ENCODE assay signal across 17 mouse cellular contexts in genomic region chr5:97693333-97693940, GRCm38 (mm10).
DNase-seq lines count a peak whose midpoint lies in the region; ATAC-seq lines count a peak whose summit lies in the region.
"Had no signal": no experiment of that assay in that cellular context is flagged by ENCODE, and none has a peak within 500 bp of the region (broad histone marks: within the 10 kb centered on the region; RNA-seq: fewer than 3 reads in every experiment).

No protein-coding gene starts in this region.

- no peaks in the 10 kb centered on the region for H3K4me1 ChIP-seq in kidney, embryonic 14.5 days (ENCODE audit: control insufficient read depth, insufficient read depth, low read length)
- H3K4me1 ChIP-seq: intestine, embryonic 15.5 days; liver, embryonic 12.5 days; megakaryocyte, embryonic 14.5 days; stomach, embryonic 15.5 days had no signal

- no peak overlapping the region for H3K4me2 ChIP-seq in kidney, embryonic 14.5 days (replicated peaks; ENCODE audit: low read depth, low read length)
- H3K4me2 ChIP-seq: forebrain, embryonic 13.5 days; intestine, embryonic 15.5 days; liver, embryonic 12.5 days; lung, embryonic 15.5 days; stomach, embryonic 15.5 days had no signal

- WGBS in kidney, embryonic 14.5 days: 85% methylated on average over 10 of the region's 10 CpGs

- H3K36me3 ChIP-seq in splenic B cell, adult 2 months (ENCODE audit: control insufficient read depth, insufficient read depth, low read length, poor library complexity, severe bottlenecking): no peaks in the 10 kb centered on the region
- H3K36me3 ChIP-seq in kidney, embryonic 14.5 days (ENCODE audit: control insufficient read depth, insufficient read depth, low read length): no peaks in the 10 kb centered on the region
- H3K36me3 ChIP-seq: G1E; intestine, embryonic 15.5 days; liver, embryonic 12.5 days; lung, embryonic 15.5 days; stomach, embryonic 15.5 days had no signal

- H3K9ac ChIP-seq in kidney, embryonic 14.5 days (ENCODE audit: low read depth, low read length): no peak overlapping the region
- H3K9ac ChIP-seq: forebrain, embryonic 13.5 days; intestine, embryonic 15.5 days; liver, embryonic 12.5 days; lung, embryonic 15.5 days; stomach, embryonic 15.5 days had no signal

- no peak for ATAC-seq in kidney, embryonic 14.5 days (ENCODE audit: low FRiP score, low TSS enrichment)
- ATAC-seq: forebrain, embryonic 13.5 days; intestine, embryonic 15.5 days; liver, embryonic 12.5 days had no signal

- DNase-seq in gastrocnemius, adult 18-20 months (ENCODE audit: low spot score): peak; percentile 53
- DNase-seq in gastrocnemius, postnatal 10 days: no peak
- peak; percentile 26 for DNase-seq in thymus, postnatal 0 days (ENCODE audit: low spot score)
- no peak for DNase-seq in thymus, postnatal 10 days (ENCODE audit: low spot score in 2 of 2)
- DNase-seq in gastrocnemius, postnatal 25 days: peak; percentile 44
- peak; percentile 4 for DNase-seq in splenic B cell, adult 2 months (ENCODE audit: low read depth, low spot score)
- DNase-seq in retina, embryonic 14.5 days (ENCODE audit: low spot score): no peak
- DNase-seq: cerebellum, adult 2 months; kidney, postnatal 14 days had no signal

- no peaks in the 10 kb centered on the region for H3K27me3 ChIP-seq in splenic B cell, adult 2 months (ENCODE audit: control insufficient read depth, insufficient read depth, low read length, poor library complexity, severe bottlenecking)
- H3K27me3 ChIP-seq in kidney, embryonic 14.5 days (ENCODE audit: control insufficient read depth, insufficient read depth, low read length): no peaks in the 10 kb centered on the region
- H3K27me3 ChIP-seq: forebrain, embryonic 13.5 days; intestine, embryonic 15.5 days; liver, embryonic 12.5 days; lung, embryonic 15.5 days; megakaryocyte, embryonic 14.5 days; stomach, embryonic 15.5 days had no signal

- no peaks in the 10 kb centered on the region for H3K9me3 ChIP-seq in kidney, embryonic 14.5 days (ENCODE audit: control insufficient read depth, low read length)
- H3K9me3 ChIP-seq: forebrain, embryonic 13.5 days; intestine, embryonic 15.5 days; liver, embryonic 12.5 days; lung, embryonic 15.5 days; stomach, embryonic 15.5 days had no signal

- no peak overlapping the region for H3K4me3 ChIP-seq in kidney, embryonic 14.5 days (ENCODE audit: low read length)
- H3K4me3 ChIP-seq: forebrain, embryonic 13.5 days; intestine, embryonic 15.5 days; liver, embryonic 12.5 days; lung, embryonic 15.5 days; megakaryocyte, embryonic 14.5 days; stomach, embryonic 15.5 days had no signal

- no peak overlapping the region for H3K27ac ChIP-seq in kidney, embryonic 14.5 days (ENCODE audit: low read depth, low read length)
- H3K27ac ChIP-seq: forebrain, embryonic 13.5 days; intestine, embryonic 15.5 days; liver, embryonic 12.5 days; lung, embryonic 15.5 days; stomach, embryonic 15.5 days had no signal

Comparison
In these comparisons a context has a peak if more than half of its experiments do, and no peak if none do; other contexts are left out.
1. DNase-seq: peak in gastrocnemius, adult 18-20 months (single experiment), thymus, postnatal 0 days (single experiment), gastrocnemius, postnatal 25 days (single experiment) and splenic B cell, adult 2 months (single experiment); none in gastrocnemius, postnatal 10 days (single experiment), thymus, postnatal 10 days (0 of 2) and retina, embryonic 14.5 days (single experiment).